Mouse (Mus musculus) neutrophil, adult 5-6 weeks (primary cell): ENCODE data around the gene Lamb2. TPM values are rescaled to one million over a fixed set of nuclear protein-coding genes. Genes with fewer than 3 reads are reported as not detected.

Experiments used
- ATAC-seq: fragments of 151-379, 151-347 bp; 2 replicates; pipeline ENCODE4 v1.8.0; 2017; ENCODE audit warnings: mild to moderate bottlenecking, moderate TSS enrichment; ENCODE audit not compliant: insufficient number of reproducible peaks, poor library complexity, low FRiP score, severe bottlenecking; ENCODE audit errors: extremely low read depth
- total RNA-seq: library from RNA; stranded (forward); fragments of 200-1000 nt; gene quantifications from 2 replicates; pipeline ENCODE4 v1.2.3, GENCODE M21; 2017

Lamb2 gene
- total RNA-seq, result not detected in 2 replicates

- ATAC-seq, result no peak
Observed at GRCm38 (mm10) chr9:108479721-108480351, at the start of gene Lamb2. Gene Lamb2, plus strand, starts transcription at chr9:108479736.

DNA sequence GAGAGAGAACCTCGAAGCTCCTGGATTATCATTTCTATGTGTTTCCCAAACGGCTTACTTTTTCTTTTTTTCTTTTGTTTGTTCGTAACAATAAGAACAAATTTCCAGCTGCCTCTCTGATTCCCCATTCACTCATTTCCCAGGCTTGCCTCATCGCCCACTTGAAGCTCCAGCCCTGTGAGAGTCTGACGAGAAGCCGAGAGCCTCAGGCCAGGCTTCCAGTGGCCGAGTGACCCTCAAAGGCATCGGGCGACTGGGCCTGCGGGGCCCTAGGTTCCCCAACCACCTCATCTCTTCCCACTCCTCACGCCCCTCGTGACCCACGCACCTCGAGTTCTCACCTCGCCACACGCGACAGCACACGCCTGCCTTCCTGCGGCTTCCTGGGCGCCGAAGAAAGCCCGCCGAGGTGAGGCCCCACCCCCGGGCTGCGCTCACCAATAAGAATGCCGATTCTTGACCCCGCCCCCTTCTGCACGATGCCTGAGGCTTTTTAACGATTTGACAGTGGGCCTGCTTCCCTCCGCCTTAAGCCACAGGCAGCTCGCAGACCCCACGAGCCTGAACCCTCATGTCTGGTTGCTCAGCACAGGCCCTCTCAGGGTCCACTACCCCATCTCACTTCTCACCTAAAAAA, 48.0 kb upstream of the Lamb2 start:
- ATAC-seq, result no peak

GRCm38 (mm10) chr9:108436182-108436581, 43.4 kb upstream of the Lamb2 start, which contains the start of gene BC048562:
Gene BC048562, plus strand, starts transcription at chr9:108436482.
- no peak for ATAC-seq

GRCm38 (mm10) chr9:108439176-108439575, 40.4 kb upstream of the Lamb2 start:
- no peak for ATAC-seq

GRCm38 (mm10) chr9:108440485-108440884, 39.1 kb upstream of the Lamb2 start:
- no peak for ATAC-seq

DNA sequence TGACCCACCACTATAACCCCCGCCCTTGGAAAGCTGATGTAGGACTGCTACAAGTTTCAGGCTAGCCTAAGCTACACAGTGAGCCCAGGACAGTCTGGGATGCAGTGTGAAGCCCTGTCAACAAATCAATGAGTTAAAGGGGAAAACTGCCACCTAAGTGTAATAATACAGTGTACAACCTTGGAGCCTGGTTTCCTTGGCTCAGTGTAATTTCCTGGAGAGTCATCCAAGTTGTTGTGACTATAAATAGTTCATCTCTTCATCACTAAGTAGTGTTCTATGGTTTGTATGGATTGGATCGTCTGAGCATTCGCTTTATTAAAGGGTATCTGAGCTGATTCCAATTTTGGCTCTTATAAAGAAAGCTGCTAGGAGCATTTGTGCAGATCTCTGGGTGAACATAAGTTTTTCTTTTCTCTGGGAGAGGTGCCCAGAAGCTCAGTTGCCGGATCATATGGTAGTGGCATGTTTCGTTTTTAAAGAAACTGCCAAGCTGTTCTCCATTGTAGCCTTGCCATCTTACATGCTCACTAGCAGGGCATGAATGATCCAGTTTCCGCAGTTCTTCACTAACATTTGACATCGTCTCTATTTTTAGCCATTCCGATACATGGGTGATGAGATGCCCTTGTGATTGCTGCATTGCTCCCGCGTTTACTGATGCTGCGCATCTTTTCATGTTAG, 38.2 kb upstream of the Lamb2 start:
- no peak for ATAC-seq

DNA sequence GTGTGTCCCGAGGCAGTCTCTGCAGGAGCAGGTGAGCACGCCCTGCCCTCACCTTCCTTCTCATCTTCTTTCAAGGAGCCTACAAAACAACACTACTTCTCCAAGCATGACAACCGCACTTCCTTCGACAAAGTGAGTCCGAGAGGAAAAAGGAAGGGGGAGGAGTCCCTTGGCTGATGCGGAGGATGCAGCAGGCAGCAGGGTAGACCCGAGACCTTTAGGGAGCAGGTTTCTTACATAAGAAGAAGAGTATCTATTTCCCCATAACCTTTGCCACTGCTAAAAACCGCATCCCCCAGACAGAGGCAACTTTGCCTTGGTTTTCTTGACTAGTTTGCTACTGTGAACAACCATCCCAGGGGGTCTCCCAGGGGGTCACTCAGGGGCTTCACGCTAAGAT, 34.4 kb upstream of the Lamb2 start:
- no peak for ATAC-seq

DNA sequence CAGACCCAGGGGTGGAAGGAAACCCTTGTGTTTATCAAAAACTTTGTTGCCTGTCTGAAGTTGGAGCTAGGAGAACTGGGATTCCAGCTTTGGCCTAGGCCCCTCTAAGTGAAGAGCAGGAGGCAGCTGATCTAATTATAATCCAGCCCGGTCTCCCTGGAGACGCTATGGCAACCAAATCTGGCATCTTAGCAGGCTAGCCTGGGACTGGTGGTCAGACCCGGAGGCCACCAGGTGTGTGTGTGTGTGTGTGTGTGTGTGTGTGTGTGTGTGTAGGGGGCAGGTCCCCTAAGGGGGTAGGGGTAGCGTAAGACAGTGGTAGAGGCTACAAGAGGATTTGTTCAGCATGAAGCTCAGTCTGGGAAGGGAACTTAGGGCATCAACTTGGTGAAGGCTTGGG, 29.7 kb upstream of the Lamb2 start:
- no peak for ATAC-seq

DNA sequence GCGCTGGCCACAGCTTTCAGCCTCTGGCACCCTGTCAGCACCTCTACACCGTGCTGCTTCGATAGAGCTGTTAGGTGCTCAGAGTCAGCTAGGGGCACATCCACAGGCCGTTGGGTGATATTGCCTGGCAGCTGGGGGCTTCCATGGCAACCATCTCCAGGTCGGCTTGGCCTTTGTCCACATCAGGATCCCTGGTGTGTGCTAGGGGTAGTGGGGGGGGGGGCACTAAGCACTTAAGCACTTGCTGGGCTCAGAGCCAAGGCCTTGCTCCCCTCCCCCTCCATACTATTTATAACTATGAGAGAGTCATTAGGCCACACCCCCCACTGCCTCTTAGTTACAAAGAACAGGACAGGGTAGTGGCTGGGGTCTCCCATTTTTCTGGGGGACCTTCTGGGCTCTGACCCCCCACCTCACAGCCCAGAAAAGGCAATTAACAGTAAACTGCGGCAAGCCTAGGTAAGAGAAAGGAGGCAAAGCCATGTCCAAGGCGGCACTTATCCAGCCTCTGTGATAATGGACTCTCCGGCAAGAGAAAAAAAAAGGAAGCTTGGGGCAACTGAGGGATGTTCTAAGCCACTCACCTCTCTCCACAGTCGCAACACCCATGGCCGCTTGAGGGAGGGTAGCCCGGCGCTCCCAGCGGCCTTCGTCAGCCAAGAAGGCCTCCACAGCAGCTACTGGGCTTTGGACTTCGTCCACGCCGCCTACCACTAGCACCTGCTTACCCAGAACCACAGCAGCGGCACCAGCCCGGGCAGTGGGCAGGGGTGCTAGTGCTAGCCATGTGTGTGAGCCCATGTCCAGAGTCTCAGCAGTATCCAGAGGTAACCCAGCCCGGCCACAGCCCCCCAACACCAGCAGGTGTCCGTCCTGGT, 29.0 kb upstream of the Lamb2 start:
- ATAC-seq, result no peak

GRCm38 (mm10) chr9:108451170-108451493, 28.4 kb upstream of the Lamb2 start:
- ATAC-seq, result no peak

GRCm38 (mm10) chr9:108451519-108452160, 27.9 kb upstream of the Lamb2 start:
- ATAC-seq, result no peak

- ATAC-seq, result peak; percentile 62
Observed at GRCm38 (mm10) chr9:108452291-108452906, 27.1 kb upstream of the Lamb2 start.

DNA sequence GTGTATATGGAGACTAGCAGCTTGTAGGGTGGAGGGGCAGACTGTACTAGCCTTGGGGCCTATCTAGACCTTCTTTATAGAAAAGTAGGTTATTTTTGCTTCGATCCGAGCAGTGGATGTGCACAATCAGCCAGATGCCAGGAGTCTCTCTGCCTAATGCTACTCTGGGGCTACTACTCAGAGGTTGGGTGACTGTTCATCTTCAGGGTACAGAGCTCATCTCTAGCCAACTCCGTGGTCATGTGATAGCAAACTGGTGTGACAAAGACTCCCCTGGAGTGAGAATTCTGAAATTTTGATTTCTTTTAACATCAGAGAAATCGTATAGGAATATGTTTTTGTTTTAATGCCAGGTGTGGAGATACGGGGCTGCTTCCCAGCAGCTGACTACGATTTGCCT, 26.6 kb upstream of the Lamb2 start:
- ATAC-seq, result no peak

DNA sequence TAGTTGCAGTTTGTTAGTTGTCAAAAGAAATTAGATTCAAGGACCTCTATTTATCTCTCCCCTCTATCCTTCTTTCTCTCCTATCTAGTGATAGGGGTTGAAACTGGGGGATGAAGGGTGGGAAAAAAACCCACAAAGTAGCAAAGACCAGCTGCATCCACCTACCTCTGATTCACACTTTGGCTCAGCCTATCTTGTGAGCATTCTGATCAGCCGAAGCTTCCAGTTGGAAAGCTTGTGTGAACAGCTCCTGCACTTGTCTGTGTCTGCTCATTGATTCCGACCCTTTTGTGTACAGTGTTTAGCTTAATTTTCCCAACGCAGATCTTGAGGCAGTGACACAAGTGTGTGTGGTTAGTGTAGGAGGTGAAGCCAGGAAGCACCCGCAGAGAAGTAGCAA, 26.1 kb upstream of the Lamb2 start:
- ATAC-seq, result no peak

DNA sequence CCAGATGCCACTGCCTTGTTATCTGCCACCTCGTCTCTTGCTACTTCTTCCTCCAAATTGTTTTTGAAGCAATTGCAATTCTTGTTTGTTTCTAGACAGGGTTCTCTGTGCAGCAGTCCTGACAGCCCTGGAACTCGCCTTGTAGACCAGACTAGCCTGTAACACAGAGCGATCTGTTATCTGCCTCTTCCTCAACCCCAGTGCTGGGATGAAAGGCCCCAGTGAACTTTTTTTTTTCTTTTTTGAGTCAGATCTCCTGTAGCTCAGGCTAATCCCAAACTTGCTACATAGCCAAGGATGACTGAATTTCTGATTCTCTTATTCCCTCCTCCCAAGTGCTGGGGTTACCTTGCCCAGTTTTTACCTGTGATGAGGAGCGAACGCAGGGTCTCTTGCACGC, 25.1 kb upstream of the Lamb2 start:
- no peak for ATAC-seq

DNA sequence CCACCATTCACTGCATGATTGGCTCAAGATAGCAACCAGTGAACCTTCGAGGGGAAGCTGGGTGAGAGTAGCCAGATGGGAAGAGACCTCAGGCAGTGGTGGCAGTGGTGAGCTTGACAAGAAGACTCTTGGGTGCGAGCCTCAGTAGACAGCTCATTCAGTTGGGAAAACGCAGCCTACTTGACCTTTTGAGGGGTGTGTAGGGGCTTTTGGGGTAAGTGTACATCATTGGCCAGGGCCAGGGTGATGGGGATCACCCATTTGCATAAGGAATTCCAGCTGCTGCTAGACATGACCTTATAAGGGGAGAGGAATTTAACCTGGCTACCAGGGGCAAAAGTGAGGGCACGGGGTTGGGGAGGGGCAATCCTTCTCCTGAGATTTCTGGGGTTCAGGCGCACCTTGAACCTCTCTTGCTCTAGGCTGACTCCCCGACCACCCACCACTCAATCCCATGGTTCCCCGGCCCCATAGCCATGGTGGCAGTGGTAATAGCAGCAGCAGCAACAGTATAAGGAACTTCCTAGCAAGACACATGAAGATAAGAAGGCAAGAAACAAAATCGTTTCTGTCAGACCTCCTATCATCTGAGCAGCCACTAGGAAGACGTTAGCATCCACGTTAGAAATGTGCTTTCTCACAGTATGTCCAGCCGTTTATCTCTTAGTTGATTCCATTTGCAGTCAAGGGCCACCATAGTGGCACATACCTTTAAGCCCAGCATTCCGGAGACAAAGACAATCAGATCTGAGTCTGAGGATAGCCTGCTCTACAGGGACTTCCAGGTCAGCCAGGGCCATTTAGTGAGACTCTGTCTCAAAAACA, 23.6 kb upstream of the Lamb2 start:
- ATAC-seq, result no peak

- no peak for ATAC-seq
Observed at GRCm38 (mm10) chr9:108456953-108457352, 22.6 kb upstream of the Lamb2 start.

DNA sequence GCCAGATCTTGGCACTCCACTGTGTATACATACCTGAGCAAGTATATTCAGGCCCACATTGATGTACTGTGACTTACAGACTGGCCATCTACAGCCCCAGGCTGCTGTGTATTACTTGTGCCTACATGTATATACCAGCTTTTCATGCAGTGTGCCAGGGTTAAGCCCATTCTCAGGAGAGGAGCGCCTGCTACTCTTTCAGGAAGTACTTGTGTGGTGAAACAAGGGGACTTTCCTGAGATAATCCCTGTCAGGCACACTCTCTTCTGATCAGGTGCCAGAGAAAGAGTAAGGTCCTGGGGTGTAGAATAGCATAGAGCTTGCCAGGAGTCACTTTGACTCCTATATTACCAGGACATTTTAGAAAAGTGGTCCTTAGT, 19.6 kb upstream of the Lamb2 start:
- no peak; the same call in 1 of the 2 replicates for ATAC-seq
